Mouse (Mus musculus): Measurements from ENCODE around the gene Coil. TPM values are rescaled to one million over a fixed set of nuclear protein-coding genes. Genes with fewer than 3 reads are reported as not detected.

Coil gene
- polyA plus RNA-seq, 1 experiment: 7.2 TPM

DNA sequence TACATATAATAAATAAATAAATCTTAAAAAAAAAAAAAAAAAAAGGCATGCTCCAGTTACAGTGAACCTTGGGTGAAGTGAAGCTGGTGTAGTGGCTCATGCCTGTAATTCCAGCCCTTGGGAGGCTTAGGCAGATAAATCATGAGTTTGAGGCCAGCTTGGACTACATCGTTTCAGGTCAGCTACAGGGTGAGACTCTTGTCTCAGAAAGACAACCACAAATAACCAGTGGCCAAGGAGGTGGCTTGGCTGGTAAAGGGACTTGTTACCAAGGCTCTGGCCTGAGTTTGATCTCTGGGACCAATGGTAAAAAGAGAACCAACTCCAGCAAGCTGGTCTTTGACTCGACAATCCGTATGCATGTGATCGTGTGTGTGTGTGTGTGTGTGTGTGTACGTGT lies 32.0 kb downstream of the Coil start:
- peak overlapping the region; percentile 16; the same call in 1 of the 2 replicates for H3K27ac ChIP-seq (ENCODE audit: insufficient read depth, low read depth, low read length)
- TF ChIP-seq CTCF (IDR thresholded peaks at IDR 0.05; ENCODE audit: low read depth, low read length) (no peak), POLR2A (IDR thresholded peaks at IDR 0.05; ENCODE audit: borderline replicate concordance, low read depth, low read length) (no peak)
- peaks cover 33% of the 10 kb centered on the region for H3K4me1 ChIP-seq (ENCODE audit: control insufficient read depth, insufficient read depth, low read length)
- peak overlapping the region; percentile 63 for H3K4me3 ChIP-seq (ENCODE audit: insufficient read depth, low read length)

DNA sequence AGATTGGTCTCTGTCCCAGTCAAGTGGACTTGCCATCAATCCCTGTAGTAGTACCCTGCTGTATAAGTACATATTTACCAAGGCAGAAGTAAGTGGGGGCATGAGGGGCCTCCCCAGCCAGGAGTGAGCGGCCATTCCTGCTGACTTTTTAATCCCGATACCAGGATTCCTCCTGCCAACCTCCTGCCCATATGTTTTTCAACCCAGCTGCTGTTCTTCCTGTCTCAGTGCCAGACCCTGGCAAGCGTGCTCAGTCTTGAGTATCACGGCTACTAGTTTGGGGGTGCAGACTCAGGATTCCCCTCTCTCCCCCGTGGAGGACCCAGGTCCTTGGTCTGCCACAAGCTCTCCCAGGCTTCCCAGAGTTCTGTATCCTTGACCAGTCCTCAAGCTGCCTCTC lies 32.6 kb downstream of the Coil start:
- Histone ChIP-seq H3K4me1 (ENCODE audit: control insufficient read depth, insufficient read depth, low read length) (peaks cover 34% of the 10 kb centered on the region), H3K27ac (ENCODE audit: insufficient read depth, low read depth, low read length) (peak overlapping the region; percentile 12; the same call in 1 of the 2 replicates), H3K4me3 (ENCODE audit: insufficient read depth, low read length) (peak overlapping the region; percentile 63)
- TF ChIP-seq POLR2A (IDR thresholded peaks at IDR 0.05; ENCODE audit: borderline replicate concordance, low read depth, low read length): no peak
- TF ChIP-seq CTCF (IDR thresholded peaks at IDR 0.05; ENCODE audit: low read depth, low read length): no peak

DNA sequence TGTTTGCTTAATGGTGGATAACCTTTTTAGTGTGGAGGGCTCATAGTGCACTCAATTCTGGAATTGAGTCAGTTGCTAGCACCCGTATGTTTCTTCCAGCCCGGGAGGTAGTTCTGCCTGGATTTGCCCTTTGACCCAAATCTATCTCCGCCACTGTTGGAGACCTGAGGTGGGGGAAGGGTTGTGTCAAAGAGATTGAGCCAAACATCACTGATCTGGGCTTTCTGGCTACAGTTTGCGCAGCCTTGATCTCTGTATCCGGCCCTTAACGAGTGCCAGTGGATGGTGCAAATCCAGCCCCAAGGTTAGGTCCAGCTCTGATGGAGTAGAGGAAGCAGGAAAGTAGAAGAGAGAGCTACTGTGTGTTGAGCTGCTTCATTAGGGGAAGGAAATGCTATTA lies 33.0 kb downstream of the Coil start:
- no peak for TF ChIP-seq CTCF (IDR thresholded peaks at IDR 0.05; ENCODE audit: low read depth, low read length)
- no peak for TF ChIP-seq POLR2A (IDR thresholded peaks at IDR 0.05; ENCODE audit: borderline replicate concordance, low read depth, low read length)
- Histone ChIP-seq H3K4me3 (ENCODE audit: insufficient read depth, low read length) (peak overlapping the region; percentile 63), H3K27ac (ENCODE audit: insufficient read depth, low read depth, low read length) (0 out of 2 replicates have a peak overlapping the region, but pooled peaks have one; percentile 12), H3K4me1 (ENCODE audit: control insufficient read depth, insufficient read depth, low read length) (peaks cover 31% of the 10 kb centered on the region)

DNA sequence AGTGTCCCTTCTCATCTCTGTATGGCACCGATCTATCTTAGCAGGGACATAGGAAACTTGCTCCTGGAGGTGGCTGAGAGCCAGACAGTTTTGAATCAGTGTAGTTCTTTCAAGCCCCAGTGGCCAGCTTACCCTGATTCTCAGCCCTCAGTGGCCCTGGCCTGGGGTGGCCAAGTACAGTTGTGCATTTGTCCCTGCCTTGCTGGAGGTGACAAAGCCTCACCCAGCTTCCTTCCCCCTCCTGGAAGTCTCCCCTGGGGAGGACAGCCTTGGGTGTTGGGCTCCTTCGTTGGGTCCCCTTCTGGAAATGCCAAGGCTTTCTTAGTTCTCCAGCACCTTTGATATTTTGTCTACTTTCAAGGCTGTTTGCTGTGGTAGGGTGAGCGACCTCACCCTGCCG lies 33.7 kb downstream of the Coil start:
- Histone ChIP-seq H3K4me3 (ENCODE audit: insufficient read depth, low read length) (peak overlapping the region; percentile 30), H3K4me1 (ENCODE audit: control insufficient read depth, insufficient read depth, low read length) (peaks cover 33% of the 10 kb centered on the region), H3K27ac (ENCODE audit: insufficient read depth, low read depth, low read length) (no peak overlapping the region)
- TF ChIP-seq POLR2A (IDR thresholded peaks at IDR 0.05; ENCODE audit: borderline replicate concordance, low read depth, low read length): no peak
- TF ChIP-seq CTCF (IDR thresholded peaks at IDR 0.05; ENCODE audit: low read depth, low read length): no peak

DNA sequence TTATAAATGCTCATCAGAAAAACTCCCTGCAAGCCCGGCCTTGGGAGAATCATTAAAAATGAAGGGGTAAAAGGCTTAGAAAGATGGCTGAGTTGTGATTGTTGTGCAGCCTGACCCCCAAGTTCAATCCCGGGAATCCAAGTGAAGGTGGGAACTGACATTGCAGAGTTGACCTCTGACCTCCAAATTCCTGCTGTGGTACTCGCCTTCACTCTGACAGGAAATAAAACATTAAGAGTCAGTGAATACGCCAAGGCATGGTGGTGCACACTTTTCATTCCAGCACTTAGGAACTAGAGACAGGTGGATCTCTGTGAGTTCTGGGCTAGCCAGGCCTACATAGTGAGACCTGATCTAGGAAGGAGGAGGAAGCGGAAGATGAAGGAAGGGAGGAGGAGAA lies 35.4 kb downstream of the Coil start:
- Histone ChIP-seq H3K27ac (ENCODE audit: insufficient read depth, low read depth, low read length) (no peak overlapping the region), H3K4me1 (ENCODE audit: control insufficient read depth, insufficient read depth, low read length) (peaks cover 35% of the 10 kb centered on the region), H3K4me3 (ENCODE audit: insufficient read depth, low read length) (no peak overlapping the region)
- TF ChIP-seq POLR2A (IDR thresholded peaks at IDR 0.05; ENCODE audit: borderline replicate concordance, low read depth, low read length): no peak

DNA sequence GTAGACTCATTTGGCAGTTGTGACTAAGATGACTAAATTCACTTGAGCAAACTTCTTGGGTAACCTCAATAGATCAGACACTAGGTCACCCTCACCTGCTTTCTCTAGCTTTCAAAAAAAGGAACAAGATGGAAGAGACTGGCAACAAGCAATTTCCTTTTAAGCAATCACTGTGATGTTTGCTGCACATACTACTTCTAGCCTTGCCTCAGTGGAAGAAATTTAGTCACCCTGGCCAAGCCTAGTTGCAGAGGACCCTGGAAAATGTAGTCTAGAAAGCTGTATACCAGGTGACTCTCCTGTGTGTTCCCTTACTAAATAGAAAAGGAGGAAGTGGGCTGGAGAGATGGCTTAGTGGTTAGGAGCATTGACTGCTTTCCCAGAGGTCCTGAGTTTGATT lies 36.4 kb downstream of the Coil start:
- peaks cover 35% of the 10 kb centered on the region for H3K4me1 ChIP-seq (ENCODE audit: control insufficient read depth, insufficient read depth, low read length)
- TF ChIP-seq POLR2A (IDR thresholded peaks at IDR 0.05; ENCODE audit: borderline replicate concordance, low read depth, low read length): no peak
- no peak for TF ChIP-seq CTCF (IDR thresholded peaks at IDR 0.05; ENCODE audit: low read depth, low read length)

DNA sequence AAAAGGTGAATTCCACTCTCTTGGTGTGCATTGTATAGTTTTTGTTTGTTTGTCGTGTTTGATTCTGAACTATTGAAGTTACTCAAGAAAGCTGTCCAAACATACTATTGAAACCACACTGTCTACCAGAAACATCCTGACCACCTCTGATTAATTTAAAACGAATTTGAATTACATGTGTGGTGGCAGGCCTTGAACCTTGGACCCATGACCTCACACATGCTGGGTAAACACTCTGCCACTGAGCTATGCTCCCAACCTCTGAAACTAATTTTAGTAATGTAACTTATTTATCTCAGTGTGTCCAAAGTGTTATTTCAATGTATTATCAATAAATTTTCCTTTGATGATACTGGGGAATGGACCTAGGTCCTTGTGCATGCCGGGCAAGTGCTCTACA lies 37.5 kb downstream of the Coil start:
- TF ChIP-seq CTCF (IDR thresholded peaks at IDR 0.05; ENCODE audit: low read depth, low read length): no peak
- TF ChIP-seq POLR2A (IDR thresholded peaks at IDR 0.05; ENCODE audit: borderline replicate concordance, low read depth, low read length): no peak
- Histone ChIP-seq H3K4me3 (ENCODE audit: insufficient read depth, low read length) (no peak overlapping the region), H3K27ac (ENCODE audit: insufficient read depth, low read depth, low read length) (no peak overlapping the region), H3K4me1 (ENCODE audit: control insufficient read depth, insufficient read depth, low read length) (peaks cover 31% of the 10 kb centered on the region)

More for the DNA sequence above, 36.4 kb downstream of the Coil start:
- no peak overlapping the region for H3K27ac ChIP-seq (ENCODE audit: insufficient read depth, low read depth, low read length)
- H3K4me3 ChIP-seq (ENCODE audit: insufficient read depth, low read length): no peak overlapping the region

DNA sequence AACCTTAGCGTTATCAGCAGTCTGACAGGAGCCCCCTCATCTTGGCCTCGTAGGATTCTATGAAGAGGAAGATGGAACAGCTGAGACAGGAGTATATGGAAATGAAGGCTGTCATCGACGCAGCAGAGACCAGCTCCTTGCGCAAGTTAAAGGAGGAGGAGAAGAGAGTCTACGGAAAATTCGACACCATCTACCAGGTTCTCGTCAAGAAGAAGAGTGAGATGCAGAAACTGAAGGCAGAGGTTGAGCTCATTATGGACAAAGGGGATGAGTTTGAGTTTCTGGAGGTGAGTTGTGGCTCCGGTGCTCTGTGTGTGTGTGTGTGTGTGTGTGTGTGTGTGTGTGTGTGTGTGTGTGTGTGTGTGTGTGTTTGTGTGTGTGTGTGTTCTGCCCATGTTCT lies 39.0 kb downstream of the Coil start:
- TF ChIP-seq POLR2A (IDR thresholded peaks at IDR 0.05; ENCODE audit: borderline replicate concordance, low read depth, low read length) (no peak), CTCF (IDR thresholded peaks at IDR 0.05; ENCODE audit: low read depth, low read length) (no peak)
- Histone ChIP-seq H3K27ac (ENCODE audit: insufficient read depth, low read depth, low read length) (no peak overlapping the region), H3K4me3 (ENCODE audit: insufficient read depth, low read length) (no peak overlapping the region), H3K4me1 (ENCODE audit: control insufficient read depth, insufficient read depth, low read length) (peaks cover 19% of the 10 kb centered on the region)

DNA sequence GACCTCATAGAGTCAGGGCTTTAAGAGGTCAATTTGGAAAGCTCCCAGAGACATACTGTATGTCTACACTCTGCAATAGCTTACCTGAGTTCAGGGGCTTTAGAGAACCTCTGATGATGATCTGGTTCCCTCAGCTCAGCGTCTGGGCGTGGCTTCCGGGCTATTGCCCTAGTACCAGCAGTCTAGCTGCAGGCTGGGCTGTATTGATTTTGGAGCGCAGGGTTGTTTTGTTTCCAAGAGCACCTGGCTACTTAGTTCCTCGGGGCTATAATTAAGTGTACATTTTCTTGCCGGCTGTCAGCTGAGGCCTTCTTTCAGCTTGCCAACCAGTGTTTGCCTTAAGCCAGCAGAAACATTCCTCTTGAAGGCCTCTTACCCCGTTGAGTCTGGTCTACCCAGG lies 39.4 kb downstream of the Coil start:
- no peak for TF ChIP-seq CTCF (IDR thresholded peaks at IDR 0.05; ENCODE audit: low read depth, low read length)
- TF ChIP-seq POLR2A (IDR thresholded peaks at IDR 0.05; ENCODE audit: borderline replicate concordance, low read depth, low read length): no peak
- Histone ChIP-seq H3K4me3 (ENCODE audit: insufficient read depth, low read length) (no peak overlapping the region), H3K4me1 (ENCODE audit: control insufficient read depth, insufficient read depth, low read length) (peaks cover 18% of the 10 kb centered on the region), H3K27ac (ENCODE audit: insufficient read depth, low read depth, low read length) (no peak overlapping the region)

DNA sequence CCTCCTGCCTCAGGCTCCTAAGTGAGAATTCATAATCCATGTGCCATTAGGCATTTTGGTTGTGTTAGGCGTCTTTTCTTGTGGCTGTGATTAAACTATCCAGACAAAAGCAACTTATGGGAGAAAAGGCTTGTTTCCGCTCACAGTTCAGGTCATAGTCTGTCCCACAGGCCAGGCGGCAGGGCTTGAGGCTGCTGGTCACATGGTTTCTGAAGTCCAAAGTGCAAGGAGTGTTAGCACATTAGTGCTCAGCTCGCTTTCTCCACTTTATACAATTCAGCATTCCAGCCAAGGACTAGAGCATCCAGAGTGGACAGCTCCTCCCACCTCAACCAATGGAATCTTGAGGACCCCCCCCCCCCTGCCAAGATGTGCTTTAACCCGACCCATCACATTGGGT lies 42.2 kb downstream of the Coil start:
- Histone ChIP-seq H3K4me1 (ENCODE audit: control insufficient read depth, insufficient read depth, low read length) (peaks cover 13% of the 10 kb centered on the region), H3K4me3 (ENCODE audit: insufficient read depth, low read length) (no peak overlapping the region), H3K27ac (ENCODE audit: insufficient read depth, low read depth, low read length) (no peak overlapping the region)
- no peak for TF ChIP-seq POLR2A (IDR thresholded peaks at IDR 0.05; ENCODE audit: borderline replicate concordance, low read depth, low read length)
- TF ChIP-seq CTCF (IDR thresholded peaks at IDR 0.05; ENCODE audit: low read depth, low read length): no peak

Measured in bone marrow macrophage, adult 2 months (primary cell).